Mouse (Mus musculus): ENCODE measurements around the gene 1700016H13Rik.

DNA sequence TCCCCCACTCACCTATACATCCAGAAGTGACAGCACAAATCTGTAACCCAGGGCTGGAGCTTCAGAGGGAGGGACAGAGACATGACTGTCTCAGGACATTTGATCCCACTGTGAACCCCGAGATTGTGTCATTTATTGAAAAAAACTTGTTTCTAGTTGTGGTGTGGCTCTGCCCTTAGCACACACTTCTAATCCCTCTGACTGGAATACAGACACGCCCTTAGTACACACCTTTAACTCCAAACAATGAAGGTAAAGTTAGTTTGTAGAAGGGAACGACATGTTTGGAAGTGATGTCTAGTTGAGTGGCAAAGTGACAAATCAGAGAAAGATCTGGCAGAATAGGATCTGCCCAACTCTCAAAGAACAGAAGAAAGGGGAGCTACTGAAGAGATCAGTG lies 16.0 kb upstream of the 1700016H13Rik start:
- TF ChIP-seq RAD21 (IDR thresholded peaks at IDR 0.05; ENCODE audit: low read depth, low read length) (no peak), GATA1 (IDR thresholded peaks at IDR 0.05; ENCODE audit: low read depth, low read length) (no peak), CTCF (IDR thresholded peaks at IDR 0.05 in 2 of 3, conservative IDR thresholded peaks at IDR 0.05 in 1 of 3; ENCODE audit: control insufficient read depth in 1 of 3, insufficient read depth in 1 of 3, low read depth in 2 of 3, low read length in 3 of 3, poor library complexity in 1 of 3, severe bottlenecking in 1 of 3) (no peak), ZNF384 (IDR thresholded peaks at IDR 0.05; ENCODE audit: low read depth, low read length) (no peak), POLR2AphosphoS5 (IDR thresholded peaks at IDR 0.05; ENCODE audit: borderline replicate concordance, low read depth, low read length) (no peak), NRF1 (IDR thresholded peaks at IDR 0.05; ENCODE audit: insufficient read depth, low read depth, low read length, poor library complexity, severe bottlenecking) (no peak), E2F4 (IDR thresholded peaks at IDR 0.05; ENCODE audit: borderline replicate concordance, low read depth, low read length) (no peak), CHD2 (IDR thresholded peaks at IDR 0.05; ENCODE audit: low read length) (no peak)
